Mouse (Mus musculus) hindlimb bud, embryonic 11.5 days (tissue): Measurements from ENCODE around the gene Itih1.

Experiments
- DNase-seq: peaks from one replicate; pipeline ENCODE4 v3.0.0-alpha.2; 2012; ENCODE audit warnings: low read depth, low spot score; ENCODE audit errors: extremely low spot score

The Itih1 gene

GRCm38 (mm10) chr14:30943038-30943437 is at the start of gene Itih1:
Gene Itih1 (minus strand): TSS chr14:30943289.
- DNase-seq, result no peak

DNA sequence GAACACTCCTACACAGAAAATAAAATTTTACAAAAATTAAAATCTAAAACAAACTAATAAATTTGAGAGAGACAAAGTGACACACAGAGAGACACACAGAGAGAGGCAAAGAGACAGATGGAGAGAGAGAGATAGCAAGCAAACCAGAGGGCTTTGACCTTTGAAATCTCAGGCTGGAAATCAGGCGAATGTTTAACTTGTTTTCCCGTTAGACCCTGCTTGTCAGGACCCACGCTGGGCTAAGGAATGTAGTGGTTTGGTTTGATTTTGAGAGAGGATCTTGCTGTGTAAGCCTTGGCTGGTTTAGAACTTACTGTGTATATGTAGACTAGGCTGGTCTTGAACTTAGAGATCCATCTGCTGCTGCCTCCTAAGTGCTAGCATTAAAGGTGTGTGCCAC is 33.1 kb upstream of the Itih1 start:
- DNase-seq, result no peak

- no peak for DNase-seq
Observed at GRCm38 (mm10) chr14:30974204-30974603, 31.1 kb upstream of the Itih1 start.

- DNase-seq, result no peak
Observed at GRCm38 (mm10) chr14:30960366-30960765, 17.3 kb upstream of the Itih1 start.

DNA sequence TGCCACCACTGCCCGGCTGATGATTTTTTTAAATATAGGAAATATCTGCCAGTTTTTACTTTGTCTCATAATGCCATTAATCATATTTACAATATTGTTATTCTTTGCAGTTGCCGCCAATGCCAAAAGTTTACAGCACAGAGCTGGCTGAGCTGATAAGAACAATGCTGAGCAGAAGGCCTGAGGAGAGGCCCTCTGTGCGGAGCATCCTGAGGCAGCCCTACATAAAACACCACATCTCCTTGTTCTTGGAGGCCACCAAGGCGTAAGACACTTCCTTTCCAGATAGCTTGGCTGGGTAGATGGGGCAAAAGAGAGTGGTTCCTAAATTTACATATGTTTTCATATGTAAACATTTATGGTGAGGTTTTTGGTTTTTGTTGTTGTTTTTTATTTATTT is 15.9 kb upstream of the Itih1 start:
- DNase-seq, result no peak

DNA sequence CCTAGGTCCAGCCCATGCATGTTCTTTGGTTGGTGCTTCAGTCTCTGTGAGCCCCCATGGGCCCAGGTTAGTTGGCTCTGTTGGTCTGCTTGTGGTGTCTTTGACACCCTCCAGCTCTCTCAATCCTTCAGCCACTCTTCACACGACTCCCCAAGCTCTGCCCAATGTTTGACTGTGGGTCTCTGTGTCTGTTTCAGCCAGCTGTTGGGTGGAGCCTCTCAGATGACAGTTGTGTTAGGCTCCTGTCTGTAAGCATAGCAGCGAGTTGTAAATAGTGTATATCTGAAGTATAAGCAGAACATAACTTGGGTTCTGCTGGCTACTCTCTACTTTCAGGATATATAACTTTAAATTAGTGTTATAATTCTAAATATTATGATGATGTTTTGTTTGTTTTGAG is 15.4 kb upstream of the Itih1 start:
- no peak for DNase-seq

DNA sequence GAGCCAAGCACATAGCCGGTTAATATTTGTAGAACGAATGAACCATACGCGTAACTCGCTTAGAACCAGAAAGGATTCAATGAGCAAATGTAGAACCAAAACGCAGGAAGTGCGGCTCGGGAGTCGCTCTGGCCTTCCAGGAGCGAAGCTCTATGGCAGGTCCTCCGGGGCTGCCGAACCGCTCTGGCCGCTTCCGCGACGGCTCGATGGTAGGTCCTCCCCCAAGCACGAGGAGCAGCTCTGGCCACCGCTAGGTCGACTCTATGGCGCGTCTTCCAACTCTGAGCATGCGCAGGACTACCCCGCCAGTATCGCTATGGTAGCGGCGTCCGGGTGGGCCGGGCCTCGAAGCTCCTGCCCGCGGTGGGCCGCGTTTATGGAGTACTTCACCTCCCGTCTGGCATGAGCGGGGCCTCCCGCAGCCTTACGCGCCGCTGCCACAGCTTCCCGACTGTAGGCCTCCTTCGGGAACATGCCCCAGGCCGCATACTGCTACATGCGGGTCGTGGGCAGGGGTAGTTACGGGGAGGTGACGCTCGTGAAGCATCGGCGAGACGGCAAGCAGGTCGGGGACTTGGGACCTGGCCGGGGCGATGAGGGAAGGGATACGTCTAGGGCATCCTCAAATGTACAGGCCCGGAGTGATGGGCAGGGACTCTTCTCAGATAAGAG is 8.2 kb upstream of the Itih1 start, which contains the start of gene Nek4:
TSS of gene Nek4 (plus strand) at position 224 of the 672 bp plus-strand sequence.
- DNase-seq, result peak; percentile 86

DNA sequence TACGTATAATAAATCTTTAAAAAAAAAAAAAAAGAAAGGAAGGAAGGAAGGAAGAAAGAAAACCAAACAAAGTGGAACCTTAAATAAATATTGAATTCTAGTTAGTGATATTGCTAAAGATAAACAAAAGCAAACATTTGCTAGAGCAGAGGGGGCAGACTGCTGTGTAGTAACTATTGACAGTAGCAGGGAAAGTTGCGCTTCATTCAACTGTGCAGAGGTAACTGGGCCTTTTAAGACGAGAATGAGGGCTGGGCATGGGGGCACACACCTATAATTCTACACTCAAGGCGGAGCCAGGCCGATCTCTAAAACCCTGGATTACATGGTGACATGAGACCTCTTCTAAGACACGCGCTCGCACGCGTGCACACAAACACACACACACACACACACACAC is 6.9 kb upstream of the Itih1 start:
- no peak for DNase-seq

GRCm38 (mm10) chr14:30944745-30945144 is 1.7 kb upstream of the Itih1 start:
- no peak for DNase-seq

GRCm38 (mm10) chr14:30943860-30944674 is 978 bp upstream of the Itih1 start:
- DNase-seq, result no peak

GRCm38 (mm10) chr14:30942254-30942653 is 835 bp downstream of the Itih1 start:
- DNase-seq, result no peak

DNA sequence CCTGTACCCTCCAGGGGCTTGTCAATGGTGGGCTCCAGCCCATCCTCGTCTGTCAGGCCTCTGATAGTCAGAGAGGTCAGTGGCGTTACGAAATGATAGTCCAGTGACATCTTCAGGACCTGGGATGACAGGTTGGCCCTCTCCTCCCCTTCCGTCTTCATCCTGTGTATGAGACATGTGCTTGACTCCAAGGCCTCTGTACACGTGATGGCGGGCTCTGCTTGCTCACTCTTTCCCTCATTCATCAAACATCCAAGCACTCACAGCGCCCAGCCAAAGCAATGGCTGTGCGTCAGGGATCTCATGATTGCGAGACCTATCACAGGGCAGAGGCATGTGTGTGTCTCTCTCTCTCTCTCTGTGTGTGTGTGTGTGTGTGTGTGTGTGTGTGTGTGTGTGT is 9.7 kb downstream of the Itih1 start:
- DNase-seq, result no peak

GRCm38 (mm10) chr14:30930386-30930785 is 12.7 kb downstream of the Itih1 start:
- no peak for DNase-seq

DNA sequence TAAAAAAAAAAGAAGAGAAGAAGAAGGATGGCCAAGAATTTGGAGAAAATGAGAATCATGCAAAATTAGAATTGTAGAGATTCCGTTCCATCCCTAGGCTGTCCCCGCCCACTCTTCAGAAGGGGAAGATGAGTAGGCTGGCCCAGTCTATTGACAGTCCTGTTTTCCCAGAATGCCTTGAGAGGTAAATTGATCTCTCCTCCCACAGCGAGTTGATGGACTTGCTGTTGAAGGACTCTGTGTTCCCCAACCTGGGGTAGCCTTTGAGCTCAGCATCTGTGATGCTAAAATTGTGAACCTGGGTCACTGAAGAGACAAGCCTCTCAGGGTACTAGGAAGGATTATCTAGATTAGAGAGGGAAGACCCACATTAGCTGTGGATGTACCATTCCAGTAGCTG is 17.6 kb downstream of the Itih1 start:
- no peak for DNase-seq

DNA sequence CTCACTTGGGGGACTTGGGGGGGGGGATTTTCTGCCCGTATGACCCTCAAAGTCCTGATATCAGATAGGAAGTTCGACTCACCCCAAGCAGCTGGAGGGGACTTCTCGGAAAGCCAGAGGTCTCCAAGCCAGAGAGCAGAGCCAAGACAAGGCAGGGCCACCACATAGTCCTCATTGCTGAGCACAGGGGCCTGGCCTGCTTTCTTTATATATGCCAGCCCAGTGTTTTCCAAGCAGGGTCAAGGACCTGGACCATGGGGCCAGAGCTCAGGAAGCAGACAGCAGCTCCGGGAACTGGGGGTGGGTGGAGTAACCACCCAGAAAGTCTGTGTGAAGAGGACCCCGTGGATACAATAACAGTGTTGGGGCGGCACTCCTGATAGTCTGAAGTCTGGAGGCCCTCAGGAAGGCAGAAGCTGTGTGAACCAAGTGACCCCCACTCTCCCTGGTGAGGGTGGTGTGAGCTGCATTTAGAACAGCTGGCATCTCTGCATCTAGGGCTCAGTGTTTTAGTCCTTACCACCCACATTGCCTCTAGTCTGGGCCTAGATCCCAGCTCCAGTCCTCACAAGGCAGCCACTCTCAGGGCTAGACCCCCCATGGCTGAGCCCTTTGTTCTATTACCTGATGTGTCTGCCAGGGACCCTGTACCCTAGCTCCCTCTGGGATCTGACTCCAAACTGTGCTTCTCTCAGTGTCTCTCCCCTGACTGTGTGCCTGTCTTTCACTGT is 19.5 kb downstream of the Itih1 start, which contains the start of gene Itih3:
TSS of gene Itih3 (minus strand) at position 386 of the 731 bp plus-strand sequence.
- no peak for DNase-seq

GRCm38 (mm10) chr14:30922053-30922670 is 20.9 kb downstream of the Itih1 start:
- DNase-seq, result no peak

GRCm38 (mm10) chr14:30916516-30916915 is 26.6 kb downstream of the Itih1 start:
- DNase-seq, result no peak

GRCm38 (mm10) chr14:30913404-30913803 is 29.7 kb downstream of the Itih1 start:
- DNase-seq, result no peak

DNA sequence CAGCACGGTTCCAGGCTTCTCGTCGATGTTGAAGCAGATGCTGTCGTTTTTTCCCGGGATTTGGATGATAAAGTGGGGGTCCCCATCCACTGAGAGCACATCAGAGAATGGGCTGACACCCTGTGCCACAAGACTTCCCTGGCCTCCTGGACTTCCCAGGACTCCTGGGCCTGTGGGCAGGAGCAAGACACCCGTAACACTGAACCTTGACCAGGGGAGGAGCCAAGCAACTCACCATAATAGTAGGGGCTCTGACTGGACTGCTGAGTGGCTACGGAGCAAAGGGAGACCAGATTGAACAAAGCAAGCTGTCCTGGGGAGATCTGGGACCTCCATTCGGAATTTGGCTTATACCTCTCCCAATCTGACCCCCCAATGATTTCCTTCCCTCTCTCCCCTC is 30.4 kb downstream of the Itih1 start:
- DNase-seq, result no peak

- no peak for DNase-seq
Observed at GRCm38 (mm10) chr14:30911141-30911540, 31.9 kb downstream of the Itih1 start.

DNA sequence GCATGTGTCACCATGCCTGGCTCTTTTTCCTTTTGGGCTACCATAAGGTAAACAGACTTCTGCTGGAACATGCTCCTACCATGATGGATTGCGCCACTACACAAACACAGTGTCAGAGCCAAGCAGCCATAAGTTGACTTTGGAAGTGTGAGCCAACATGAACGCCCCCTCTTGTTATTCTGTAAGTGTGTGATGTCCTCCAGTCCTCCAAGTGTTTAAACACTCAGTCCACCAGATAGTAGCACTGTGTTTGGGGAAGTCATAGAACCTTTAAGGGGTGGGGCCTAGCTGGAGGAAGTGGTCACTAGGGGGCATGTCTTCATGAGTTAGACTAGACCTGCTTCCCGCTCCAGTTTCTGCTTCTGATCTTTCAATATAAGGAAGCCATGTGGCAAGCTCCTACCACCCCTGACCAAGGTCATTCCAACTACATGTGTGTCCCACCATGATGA is 35.2 kb downstream of the Itih1 start:
- DNase-seq, result no peak
